Mouse (Mus musculus) neural tube, embryonic 10.5 days (tissue): ENCODE results near the gene Mylip.

Source experiments
- DNase-seq: peaks from one replicate; pipeline ENCODE4 v3.0.0-alpha.2; 2017; ENCODE audit warnings: low spot score; ENCODE audit errors: extremely low spot score

Mylip gene

GRCm38 (mm10) chr13:45390962-45391853 is 1.7 kb downstream of the Mylip start:
- DNase-seq: no peak

GRCm38 (mm10) chr13:45391854-45392454 is 2.4 kb downstream of the Mylip start:
- no peak for DNase-seq

- DNase-seq: no peak
These were observed 4.8 kb downstream of the Mylip start for GRCm38 (mm10) chr13:45394221-45394768.

- DNase-seq: no peak
These were observed 7.2 kb downstream of the Mylip start for GRCm38 (mm10) chr13:45396724-45397123.

GRCm38 (mm10) chr13:45397240-45397639 is 7.7 kb downstream of the Mylip start:
- no peak for DNase-seq

- no peak for DNase-seq
These were observed 8.6 kb downstream of the Mylip start for GRCm38 (mm10) chr13:45397896-45398805.

- no peak for DNase-seq
These were observed 11.2 kb downstream of the Mylip start for GRCm38 (mm10) chr13:45400700-45401099.

GRCm38 (mm10) chr13:45401816-45402215 is 12.3 kb downstream of the Mylip start:
- no peak for DNase-seq

- DNase-seq: no peak
These were observed 12.9 kb downstream of the Mylip start for GRCm38 (mm10) chr13:45402316-45403039.

GRCm38 (mm10) chr13:45404269-45404668 is 14.7 kb downstream of the Mylip start:
- no peak for DNase-seq

GRCm38 (mm10) chr13:45405194-45405810 is 15.8 kb downstream of the Mylip start:
- DNase-seq: no peak

GRCm38 (mm10) chr13:45406289-45406688 is 16.7 kb downstream of the Mylip start:
- DNase-seq: no peak

GRCm38 (mm10) chr13:45406703-45407102 is 17.2 kb downstream of the Mylip start:
- DNase-seq: no peak

GRCm38 (mm10) chr13:45410936-45411335 is 21.4 kb downstream of the Mylip start:
- DNase-seq: no peak

- no peak for DNase-seq
These were observed 23.5 kb downstream of the Mylip start for GRCm38 (mm10) chr13:45413066-45413465.

GRCm38 (mm10) chr13:45414031-45414430 is 24.5 kb downstream of the Mylip start:
- no peak for DNase-seq

GRCm38 (mm10) chr13:45416621-45417057 is 27.1 kb downstream of the Mylip start:
- no peak for DNase-seq

GRCm38 (mm10) chr13:45418986-45419385 is 29.4 kb downstream of the Mylip start:
- DNase-seq: no peak

GRCm38 (mm10) chr13:45422251-45422650 is 32.7 kb downstream of the Mylip start:
- DNase-seq: no peak

- no peak for DNase-seq
These were observed 33.2 kb downstream of the Mylip start for GRCm38 (mm10) chr13:45422709-45423108.
